Comparison of ENCODE assay signal across 20 mouse cellular contexts in the genomic region with DNA sequence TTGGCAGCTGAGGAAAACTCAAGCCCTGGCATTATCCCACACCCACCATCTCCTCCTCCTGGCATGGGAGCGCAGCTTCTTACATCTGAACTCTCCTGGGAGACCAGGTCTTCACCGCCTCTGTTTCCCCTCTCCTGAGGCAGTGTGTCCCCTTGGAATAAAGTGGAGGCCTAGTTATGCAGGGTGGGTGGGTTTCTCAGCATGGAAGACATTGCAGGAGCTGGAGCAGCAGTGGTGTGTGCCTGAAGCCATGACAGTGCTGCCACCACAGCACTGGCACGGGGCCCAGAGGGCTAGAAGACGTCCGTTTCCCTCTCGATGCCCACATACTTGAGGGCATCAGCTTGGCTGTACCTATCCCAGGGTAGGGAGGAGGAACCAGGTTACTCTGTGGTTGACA. TPM values are rescaled to one million over a fixed set of nuclear protein-coding genes. Genes with fewer than 3 reads are reported as not detected.
DNase-seq lines count a peak whose midpoint lies in the region; ATAC-seq and TF ChIP-seq lines count a peak whose summit lies in the region.
"Had no signal": no experiment of that assay in that cellular context is flagged by ENCODE, and none has a peak within 500 bp of the region (broad histone marks: within the 10 kb centered on the region; RNA-seq: fewer than 3 reads in every experiment).

No protein-coding gene starts in this region.

- H3K27me3 ChIP-seq in hindbrain, embryonic 10.5 days (ENCODE audit: insufficient read depth, poor library complexity, severe bottlenecking), result no peaks in the 10 kb centered on the region
- no peaks in the 10 kb centered on the region for H3K27me3 ChIP-seq in hindbrain, embryonic 12.5 days
- no peaks in the 10 kb centered on the region for H3K27me3 ChIP-seq in liver, embryonic 12.5 days (replicated peaks)
- H3K27me3 ChIP-seq in liver, postnatal 0 days (ENCODE audit: insufficient read depth, low read length), result no peaks in the 10 kb centered on the region
- no peaks in the 10 kb centered on the region for H3K27me3 ChIP-seq in midbrain, embryonic 13.5 days
- H3K27me3 ChIP-seq: embryonic facial prominence, embryonic 13.5 days; heart, embryonic 12.5 days; hindbrain, embryonic 13.5 days had no signal

- no peaks in the 10 kb centered on the region for H3K9me3 ChIP-seq in hindbrain, embryonic 10.5 days
- no peaks in the 10 kb centered on the region for H3K9me3 ChIP-seq in hindbrain, embryonic 12.5 days (replicated peaks)
- H3K9me3 ChIP-seq in liver, embryonic 12.5 days (replicated peaks), result no peaks in the 10 kb centered on the region
- no peaks in the 10 kb centered on the region for H3K9me3 ChIP-seq in liver, postnatal 0 days (ENCODE audit: low read length)
- no peaks in the 10 kb centered on the region for H3K9me3 ChIP-seq in midbrain, embryonic 13.5 days
- H3K9me3 ChIP-seq: embryonic facial prominence, embryonic 13.5 days; G1E; heart, embryonic 12.5 days; hindbrain, embryonic 13.5 days had no signal

- WGBS in hindbrain, embryonic 10.5 days, result 93% methylated on average over 6 of the region's 6 CpGs
- 96% methylated on average over 6 of the region's 6 CpGs for WGBS in hindbrain, embryonic 12.5 days
- 80% methylated on average over 6 of the region's 6 CpGs for WGBS in liver, embryonic 12.5 days (ENCODE audit: insufficient replicate concordance)
- WGBS in liver, postnatal 0 days (ENCODE audit: insufficient replicate concordance), result 89% methylated on average over 6 of the region's 6 CpGs
- WGBS in midbrain, embryonic 13.5 days, result 86% methylated on average over 6 of the region's 6 CpGs

- no peak for ATAC-seq in cerebellum, adult (ENCODE audit: insufficient number of reproducible peaks, low FRiP score, low TSS enrichment)
- ATAC-seq in hindbrain, embryonic 12.5 days (ENCODE audit: low FRiP score), result no peak
- ATAC-seq in liver, embryonic 12.5 days, result no peak
- no peak for ATAC-seq in liver, postnatal 0 days
- ATAC-seq in midbrain, embryonic 13.5 days, result no peak
- ATAC-seq: CD4-positive, CD25-positive, alpha-beta regulatory T cell, adult 4 months; forebrain, embryonic 14.5 days; hindbrain, postnatal 0 days had no signal

- H3K9ac ChIP-seq in hindbrain, embryonic 12.5 days, result no peak overlapping the region
- H3K9ac ChIP-seq in liver, embryonic 12.5 days, result no peak overlapping the region
- no peak overlapping the region for H3K9ac ChIP-seq in liver, postnatal 0 days (replicated peaks)
- no peak overlapping the region for H3K9ac ChIP-seq in midbrain, embryonic 13.5 days (replicated peaks)
- H3K9ac ChIP-seq: heart, embryonic 12.5 days; hindbrain, embryonic 13.5 days had no signal

- H3K4me2 ChIP-seq in hindbrain, embryonic 12.5 days (replicated peaks), result no peak overlapping the region
- H3K4me2 ChIP-seq in liver, embryonic 12.5 days, result no peak overlapping the region
- H3K4me2 ChIP-seq in liver, postnatal 0 days (ENCODE audit: low read depth, low read length), result no peak overlapping the region
- no peak overlapping the region for H3K4me2 ChIP-seq in midbrain, embryonic 13.5 days (replicated peaks)
- H3K4me2 ChIP-seq: embryonic facial prominence, embryonic 13.5 days; heart, embryonic 12.5 days; hindbrain, embryonic 13.5 days had no signal

- H3K36me3 ChIP-seq in hindbrain, embryonic 10.5 days, result peaks cover 36% of the 10 kb centered on the region
- peaks cover 15% of the 10 kb centered on the region; the same call in 1 of the 2 replicates for H3K36me3 ChIP-seq in hindbrain, embryonic 12.5 days
- peaks cover 32% of the 10 kb centered on the region for H3K36me3 ChIP-seq in liver, embryonic 12.5 days
- H3K36me3 ChIP-seq in liver, postnatal 0 days (replicated peaks; ENCODE audit: insufficient read depth, low read length), result peaks cover 20% of the 10 kb centered on the region
- H3K36me3 ChIP-seq in midbrain, embryonic 13.5 days, result peaks cover 24% of the 10 kb centered on the region

- H3K4me3 ChIP-seq in hindbrain, embryonic 10.5 days, result no peak overlapping the region
- no peak overlapping the region for H3K4me3 ChIP-seq in hindbrain, embryonic 12.5 days
- no peak overlapping the region for H3K4me3 ChIP-seq in liver, embryonic 12.5 days
- H3K4me3 ChIP-seq in liver, postnatal 0 days (ENCODE audit: low read depth, low read length), result no peak overlapping the region
- H3K4me3 ChIP-seq in midbrain, embryonic 13.5 days (replicated peaks), result no peak overlapping the region
- H3K4me3 ChIP-seq: embryonic facial prominence, embryonic 13.5 days; heart, embryonic 12.5 days; hindbrain, embryonic 13.5 days had no signal

- no peak for TF ChIP-seq EP300 in liver, postnatal 0 days (IDR thresholded peaks at IDR 0.05; ENCODE audit: low read depth)

- TF ChIP-seq CTCF in liver, postnatal 0 days (IDR thresholded peaks at IDR 0.05; ENCODE audit: low read depth), result no peak

- H3K4me1 ChIP-seq in hindbrain, embryonic 10.5 days (replicated peaks), result peaks cover 45% of the 10 kb centered on the region
- H3K4me1 ChIP-seq in hindbrain, embryonic 12.5 days, result peaks cover 25% of the 10 kb centered on the region
- H3K4me1 ChIP-seq in liver, embryonic 12.5 days, result peaks cover 44% of the 10 kb centered on the region
- peaks cover 23% of the 10 kb centered on the region for H3K4me1 ChIP-seq in liver, postnatal 0 days (ENCODE audit: insufficient read depth)
- H3K4me1 ChIP-seq in midbrain, embryonic 13.5 days (replicated peaks), result peaks cover 31% of the 10 kb centered on the region

- DNase-seq in cerebellum, adult 11 months, result peak; percentile 53
- no peak for DNase-seq in hindbrain, embryonic 10.5 days (ENCODE audit: low spot score)
- no peak for DNase-seq in liver, postnatal 0 days
- peak; percentile 63 to 73 for DNase-seq in cerebellum, postnatal 14 days
- DNase-seq: adrenal gland, adult 8-10 months; adrenal gland, postnatal 36 days; B cell, adult 2 months; heart, postnatal 36 days; kidney, adult 11 months had no signal

- 0 out of 2 replicates have a peak overlapping the region, but pooled peaks have one; percentile 30 for H3K27ac ChIP-seq in hindbrain, embryonic 10.5 days
- H3K27ac ChIP-seq in hindbrain, embryonic 12.5 days, result no peak overlapping the region
- peak overlapping the region; percentile 96; the same call in 1 of the 2 replicates for H3K27ac ChIP-seq in liver, embryonic 12.5 days
- no peak overlapping the region for H3K27ac ChIP-seq in liver, postnatal 0 days (ENCODE audit: low read depth)
- no peak overlapping the region for H3K27ac ChIP-seq in midbrain, embryonic 13.5 days
- H3K27ac ChIP-seq: embryonic facial prominence, embryonic 13.5 days; hindbrain, embryonic 13.5 days had no signal

RNA-seq across cellular contexts. Expression of a gene that starts 17.4 kb away (rescaled TPM):
- polyA plus RNA-seq in hindbrain, embryonic 10.5 days (2016; fragmentation: Nextera tagmentation; extraction: Ambion mirVana), result 0.15 and 0.20 TPM in 2 replicates
- 0.23 and 0.61 TPM in 2 replicates for polyA plus RNA-seq in hindbrain, embryonic 12.5 days (2016; fragmentation: Nextera tagmentation; extraction: Ambion mirVana)
- polyA plus RNA-seq in liver, embryonic 12.5 days (2016; fragmentation: Nextera tagmentation; extraction: Ambion mirVana), result 0.07 TPM in 1 of 2 replicates, not detected in the other
- 0.09 TPM in 2 replicates for polyA plus RNA-seq in liver, postnatal 0 days (2015; fragmentation: Nextera tagmentation; extraction: Ambion mirVana)
- 0.19 and 0.38 TPM in 2 replicates for polyA plus RNA-seq in midbrain, embryonic 13.5 days (2015; fragmentation: Nextera tagmentation; extraction: Ambion mirVana)
- polyA plus RNA-seq: G1E had no signal

RNA-seq across cellular contexts. Expression of a gene that starts 21.5 kb away (rescaled TPM):
- 5.8 and 11.8 TPM in 2 replicates for polyA plus RNA-seq in hindbrain, embryonic 10.5 days (2016; fragmentation: Nextera tagmentation; extraction: Ambion mirVana)
- polyA plus RNA-seq in hindbrain, embryonic 12.5 days (2016; fragmentation: Nextera tagmentation; extraction: Ambion mirVana), result 14.3 and 15.4 TPM in 2 replicates
- polyA plus RNA-seq in liver, embryonic 12.5 days (2016; fragmentation: Nextera tagmentation; extraction: Ambion mirVana), result 2.7 and 2.8 TPM in 2 replicates
- 1.6 and 3.4 TPM in 2 replicates for polyA plus RNA-seq in liver, postnatal 0 days (2015; fragmentation: Nextera tagmentation; extraction: Ambion mirVana)
- 7.3 and 8.1 TPM in 2 replicates for polyA plus RNA-seq in midbrain, embryonic 13.5 days (2015; fragmentation: Nextera tagmentation; extraction: Ambion mirVana)
- polyA plus RNA-seq: CD4-positive, CD25-positive, alpha-beta regulatory T cell, adult 4 months had no signal

RNA-seq across cellular contexts. Expression of a gene that starts 22.3 kb away (rescaled TPM):
- 0.29 and 0.71 TPM in 2 replicates for polyA plus RNA-seq in hindbrain, embryonic 10.5 days (2016; fragmentation: Nextera tagmentation; extraction: Ambion mirVana)
- polyA plus RNA-seq in hindbrain, embryonic 12.5 days (2016; fragmentation: Nextera tagmentation; extraction: Ambion mirVana), result 0.97 and 1.2 TPM in 2 replicates
- 0.17 and 0.26 TPM in 2 replicates for polyA plus RNA-seq in liver, embryonic 12.5 days (2016; fragmentation: Nextera tagmentation; extraction: Ambion mirVana)
- 1.4 and 1.5 TPM in 2 replicates for polyA plus RNA-seq in liver, postnatal 0 days (2015; fragmentation: Nextera tagmentation; extraction: Ambion mirVana)
- 1.3 and 1.5 TPM in 2 replicates for polyA plus RNA-seq in midbrain, embryonic 13.5 days (2015; fragmentation: Nextera tagmentation; extraction: Ambion mirVana)

RNA-seq across cellular contexts. Expression of a gene that starts 33.6 kb away (rescaled TPM):
- 13.1 TPM in 2 replicates for polyA plus RNA-seq in hindbrain, embryonic 10.5 days (2016; fragmentation: Nextera tagmentation; extraction: Ambion mirVana)
- polyA plus RNA-seq in hindbrain, embryonic 12.5 days (2016; fragmentation: Nextera tagmentation; extraction: Ambion mirVana), result 17.3 and 18.5 TPM in 2 replicates
- polyA plus RNA-seq in liver, embryonic 12.5 days (2016; fragmentation: Nextera tagmentation; extraction: Ambion mirVana), result 9.8 and 10.3 TPM in 2 replicates
- 4.2 and 5.0 TPM in 2 replicates for polyA plus RNA-seq in liver, postnatal 0 days (2015; fragmentation: Nextera tagmentation; extraction: Ambion mirVana)
- 17.6 and 17.7 TPM in 2 replicates for polyA plus RNA-seq in midbrain, embryonic 13.5 days (2015; fragmentation: Nextera tagmentation; extraction: Ambion mirVana)

RNA-seq across cellular contexts. Expression of a gene that starts 36.9 kb away (rescaled TPM):
- 2.8 and 4.8 TPM in 2 replicates for polyA plus RNA-seq in hindbrain, embryonic 10.5 days (2016; fragmentation: Nextera tagmentation; extraction: Ambion mirVana)
- polyA plus RNA-seq in hindbrain, embryonic 12.5 days (2016; fragmentation: Nextera tagmentation; extraction: Ambion mirVana), result 10.4 and 12.9 TPM in 2 replicates
- polyA plus RNA-seq in liver, embryonic 12.5 days (2016; fragmentation: Nextera tagmentation; extraction: Ambion mirVana), result 0.57 and 0.62 TPM in 2 replicates
- polyA plus RNA-seq in liver, postnatal 0 days (2015; fragmentation: Nextera tagmentation; extraction: Ambion mirVana), result 0.12 and 0.22 TPM in 2 replicates
- 29.8 and 31.6 TPM in 2 replicates for polyA plus RNA-seq in midbrain, embryonic 13.5 days (2015; fragmentation: Nextera tagmentation; extraction: Ambion mirVana)
- polyA plus RNA-seq: G1E had no signal

Comparison
In these comparisons a context has a peak if more than half of its experiments do, and no peak if none do; other contexts are left out.
1. H3K27ac ChIP-seq: peak in hindbrain, embryonic 10.5 days (single experiment) and liver, embryonic 12.5 days (single experiment); none in hindbrain, embryonic 12.5 days (single experiment), liver, postnatal 0 days (single experiment) and midbrain, embryonic 13.5 days (single experiment).
2. DNase-seq: peak in cerebellum, adult 11 months (single experiment) and cerebellum, postnatal 14 days (2 of 2); none in hindbrain, embryonic 10.5 days (single experiment) and liver, postnatal 0 days (single experiment).